Mouse (Mus musculus) lung, embryonic 14.5 days (tissue): ENCODE data around the gene Btg1. TPM values are rescaled to one million over a fixed set of nuclear protein-coding genes. Genes with fewer than 3 reads are reported as not detected.

Source experiments
- ATAC-seq: fragments of 200-750 bp; cut with Nextera tagmentation; 2 replicates; pipeline ENCODE4 v1.8.0; 2017; ENCODE audit warnings: mild to moderate bottlenecking, moderate TSS enrichment, moderate library complexity; ENCODE audit not compliant: insufficient read depth
- DNase-seq: peaks from one replicate; pipeline ENCODE4 v3.0.0-alpha.2; 2015
- H3K27ac ChIP-seq: fragments of 300-500 bp; sonication (generic); 2 replicates; pipeline ENCODE4 v1.5.1; 2014; ENCODE audit warnings: low read depth, mild to moderate bottlenecking, moderate library complexity
- H3K27me3 ChIP-seq: fragments of 300-500 bp; sonication (generic); 2 replicates; pipeline ENCODE4 v1.6.1; 2014; ENCODE audit warnings: low read length, control low read depth; ENCODE audit not compliant: insufficient read depth
- H3K36me3 ChIP-seq: fragments of 300-500 bp; sonication (generic); 2 replicates; pipeline ENCODE4 v1.6.1; 2014; ENCODE audit warnings: control low read depth; ENCODE audit not compliant: insufficient read depth
- H3K4me1 ChIP-seq: fragments of 300-500 bp; sonication (generic); 2 replicates; pipeline ENCODE4 v1.6.1; 2014; ENCODE audit warnings: antibody characterized with exemption, control low read depth; ENCODE audit not compliant: insufficient read depth
- H3K4me2 ChIP-seq: fragments of 300-500 bp; sonication (generic); 2 replicates; pipeline ENCODE4 v1.6.1; 2014; ENCODE audit warnings: mild to moderate bottlenecking
- H3K4me3 ChIP-seq: fragments of 300-500 bp; sonication (generic); 2 replicates; pipeline ENCODE4 v1.5.1; 2014; ENCODE audit warnings: low read depth, low read length
- H3K9ac ChIP-seq: fragments of 300-500 bp; sonication (generic); 2 replicates; pipeline ENCODE4 v1.6.1; 2014
- H3K9me3 ChIP-seq: fragments of 300-500 bp; sonication (generic); 2 replicates; pipeline ENCODE4 v1.6.1; 2016; ENCODE audit warnings: low read depth, low read length, control low read depth
- CTCF ChIP-seq: IDR thresholded peaks from 2 replicates; pipeline ENCODE4 v1.5.1; 2016; ENCODE audit warnings: antibody characterized with exemption, low read depth
- WGBS: fragments of 180-500 bp; shearing (Covaris S2); extraction: QIAGEN DNeasy Blood & Tissue Kit; methylation state at CpG from one replicate; pipeline ENCODE4 v1.1.7; 2014; 5-methylcytosine and 5-hydroxymethylcytosine counted together
- polyA plus RNA-seq: library from polyadenylated mRNA; unstranded; fragments of >200 nt; fragmentation: Nextera tagmentation; extraction: Ambion mirVana; gene quantifications from 2 replicates; pipeline ENCODE4 v1.2.1, GENCODE M21; 2014

The Btg1 gene
- polyA plus RNA-seq, 1 experiment from 2014 or later, result 67.4 TPM

DNA sequence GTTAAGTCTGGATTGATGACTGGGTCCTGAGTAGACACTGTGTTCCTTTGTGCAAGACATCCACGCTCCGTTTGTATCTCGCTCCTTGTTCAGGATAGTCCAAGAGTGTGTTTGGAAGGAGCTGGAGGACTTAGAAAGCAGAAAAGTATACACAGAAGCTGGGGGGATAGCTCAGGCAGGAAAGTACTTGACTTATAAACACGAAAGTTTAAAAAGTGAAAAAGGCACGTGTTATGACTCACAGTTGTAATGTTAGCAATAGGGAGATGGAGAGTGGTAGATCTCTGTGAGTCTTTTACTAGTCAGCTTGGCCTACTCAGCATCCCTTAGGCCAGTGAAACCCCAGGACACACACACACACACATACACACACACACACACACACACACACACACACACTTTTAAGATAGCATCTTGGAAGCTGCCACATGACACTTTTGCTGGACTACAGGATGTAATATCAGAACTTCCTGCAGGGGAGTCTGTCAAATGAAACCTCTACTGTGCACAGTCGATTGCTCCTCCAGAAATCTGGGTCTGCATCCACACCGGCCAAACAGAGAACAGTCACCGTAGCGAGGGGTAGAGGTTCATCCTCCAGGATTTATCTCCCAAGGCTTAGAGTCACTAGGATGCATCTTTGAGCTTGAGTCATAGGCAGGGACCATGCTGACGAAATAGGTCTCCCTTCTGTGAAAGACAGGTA, 43.6 kb downstream of the Btg1 start:
- H3K4me2 ChIP-seq, result no peak overlapping the region
- WGBS, result 72% methylated on average over 10 of the region's 10 CpGs
- H3K4me3 ChIP-seq, result no peak overlapping the region
- no peaks in the 10 kb centered on the region for H3K27me3 ChIP-seq
- no peak for ATAC-seq
- DNase-seq, result no peak
- H3K36me3 ChIP-seq, result no peaks in the 10 kb centered on the region
- H3K9ac ChIP-seq, result no peak overlapping the region
- no peak for TF ChIP-seq CTCF
- H3K27ac ChIP-seq, result no peak overlapping the region
- no peaks in the 10 kb centered on the region for H3K9me3 ChIP-seq
- 0 out of 2 replicates have a peak, but pooled peaks cover 3% of the 10 kb centered on the region for H3K4me1 ChIP-seq

DNA sequence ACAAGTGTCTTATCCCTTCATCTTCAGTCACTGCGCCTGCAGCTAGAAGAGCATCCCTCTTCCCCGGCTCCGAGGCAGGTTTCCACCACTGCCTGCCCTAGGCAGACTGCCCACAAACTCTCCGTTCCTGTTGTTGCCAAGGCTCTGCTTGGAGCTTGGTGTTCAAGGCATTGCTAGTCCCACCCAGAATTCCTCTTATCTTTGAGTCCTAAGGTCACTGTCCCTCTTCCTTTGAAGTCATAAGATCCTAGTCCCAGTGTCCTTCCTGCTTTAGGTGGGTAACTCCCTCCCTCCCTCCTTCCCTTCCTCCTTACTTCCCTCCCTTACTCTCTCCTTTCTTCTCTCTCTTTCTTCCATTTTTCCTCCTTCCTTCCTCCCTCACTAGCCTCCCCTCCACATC, 46.2 kb downstream of the Btg1 start:
- WGBS, result 83% methylated on average over 4 of the region's 4 CpGs

GRCm38 (mm10) chr10:96663739-96664430, 47.1 kb downstream of the Btg1 start:
- no peak for DNase-seq
- no peak overlapping the region for H3K27ac ChIP-seq
- no peak for TF ChIP-seq CTCF
- no peak for ATAC-seq
- no peak overlapping the region for H3K4me2 ChIP-seq
- H3K9me3 ChIP-seq, result no peaks in the 10 kb centered on the region
- no peaks in the 10 kb centered on the region for H3K27me3 ChIP-seq
- H3K9ac ChIP-seq, result no peak overlapping the region
- H3K4me1 ChIP-seq, result peaks cover 7% of the 10 kb centered on the region; the same call in 1 of the 2 replicates
- no peak overlapping the region for H3K4me3 ChIP-seq
- no peaks in the 10 kb centered on the region for H3K36me3 ChIP-seq
- 84% methylated on average over 9 of the region's 9 CpGs for WGBS

More for the DNA sequence above, 46.2 kb downstream of the Btg1 start:
- Histone ChIP-seq H3K4me3 (no peak overlapping the region), H3K27ac (no peak overlapping the region), H3K9ac (no peak overlapping the region), H3K27me3 (no peaks in the 10 kb centered on the region), H3K9me3 (no peaks in the 10 kb centered on the region), H3K4me1 (peaks cover 7% of the 10 kb centered on the region; the same call in 1 of the 2 replicates), H3K4me2 (no peak overlapping the region), H3K36me3 (no peaks in the 10 kb centered on the region)
- DNase-seq (no peak), ATAC-seq (no peak)
- TF ChIP-seq CTCF, result no peak
